Mouse (Mus musculus): ENCODE results near the gene Abca14. TPM values are rescaled to one million over a fixed set of nuclear protein-coding genes. Genes with fewer than 3 reads are reported as not detected.
A peak's percentile ranks its signal among the peaks of the same experiment; 100 is the strongest.
"Not testable (repeated sequence)": the region's sequence is repeated elsewhere in the genome, so short reads cannot be mapped to it uniquely, and the experiment has no call there.

Abca14 gene
- polyA plus RNA-seq, 1 experiment from 2014 or later, result not detected

DNA sequence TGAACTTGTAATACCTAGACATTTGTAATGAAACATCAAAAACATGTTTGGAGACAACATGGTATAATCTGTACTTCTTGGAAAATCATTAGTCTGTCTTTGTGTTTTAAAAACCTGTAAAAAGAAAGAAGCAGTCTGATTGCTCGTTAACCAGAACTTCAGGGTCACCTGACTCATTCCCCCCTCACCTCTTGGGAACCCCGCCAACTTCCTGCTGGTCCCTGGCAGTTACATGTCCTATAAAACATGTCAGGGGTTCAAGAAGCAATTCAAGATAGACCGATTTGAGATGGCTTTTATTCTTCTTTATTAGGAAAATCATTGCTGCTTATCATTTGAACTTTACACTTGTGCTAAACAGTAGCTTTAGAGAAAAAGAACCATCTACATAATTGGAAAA is 81.5 kb downstream of the Abca14 start:
- no peak overlapping the region for H3K27ac ChIP-seq (ENCODE audit: low read length)
- no peak overlapping the region for H3K9ac ChIP-seq (ENCODE audit: low read length)
- no peaks in the 10 kb centered on the region for H3K4me1 ChIP-seq (ENCODE audit: control insufficient read depth, insufficient read depth, low read length)
- H3K9me3 ChIP-seq (replicated peaks; ENCODE audit: control insufficient read depth, low read length), result no peaks in the 10 kb centered on the region
- H3K4me3 ChIP-seq (replicated peaks; ENCODE audit: low read length), result no peak overlapping the region
- H3K4me2 ChIP-seq (ENCODE audit: low read depth, low read length), result no peak overlapping the region
- WGBS, result 68% methylated on average over 3 of the region's 3 CpGs
- no peak for ATAC-seq (ENCODE audit: insufficient read depth, low FRiP score)
- H3K36me3 ChIP-seq (ENCODE audit: control insufficient read depth, insufficient read depth, low read length), result no peaks in the 10 kb centered on the region
- H3K27me3 ChIP-seq (ENCODE audit: control insufficient read depth, insufficient read depth, low read length), result no peaks in the 10 kb centered on the region

DNA sequence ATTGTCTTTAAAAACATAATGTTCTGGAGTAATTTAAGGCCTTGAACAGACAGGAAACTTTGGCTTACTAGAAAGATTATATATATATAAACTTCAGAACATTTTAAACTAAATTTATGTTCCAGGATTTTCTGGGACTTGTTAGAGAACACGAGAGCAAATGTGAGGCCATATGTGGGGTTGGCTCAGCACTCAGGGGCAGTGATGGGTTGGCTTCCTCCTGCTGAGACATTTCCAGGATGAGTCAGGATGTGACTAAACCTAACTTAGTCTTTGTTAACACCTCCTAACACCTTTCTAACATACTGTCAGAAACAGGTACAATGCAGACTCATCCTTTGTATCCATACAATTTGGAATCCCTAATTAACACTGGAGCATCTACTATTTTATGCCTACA is 112.3 kb downstream of the Abca14 start:
- Histone ChIP-seq H3K27me3 (ENCODE audit: control insufficient read depth, insufficient read depth, low read length) (no peaks in the 10 kb centered on the region), H3K27ac (ENCODE audit: low read length) (no peak overlapping the region), H3K4me3 (replicated peaks; ENCODE audit: low read length) (no peak overlapping the region), H3K4me1 (ENCODE audit: control insufficient read depth, insufficient read depth, low read length) (no peaks in the 10 kb centered on the region), H3K9ac (ENCODE audit: low read length) (no peak overlapping the region), H3K36me3 (ENCODE audit: control insufficient read depth, insufficient read depth, low read length) (no peaks in the 10 kb centered on the region), H3K9me3 (replicated peaks; ENCODE audit: control insufficient read depth, low read length) (no peaks in the 10 kb centered on the region), H3K4me2 (ENCODE audit: low read depth, low read length) (no peak overlapping the region)
- 43% methylated on average over 1 of the region's 1 CpGs for WGBS
- no peak for ATAC-seq (ENCODE audit: insufficient read depth, low FRiP score)

DNA sequence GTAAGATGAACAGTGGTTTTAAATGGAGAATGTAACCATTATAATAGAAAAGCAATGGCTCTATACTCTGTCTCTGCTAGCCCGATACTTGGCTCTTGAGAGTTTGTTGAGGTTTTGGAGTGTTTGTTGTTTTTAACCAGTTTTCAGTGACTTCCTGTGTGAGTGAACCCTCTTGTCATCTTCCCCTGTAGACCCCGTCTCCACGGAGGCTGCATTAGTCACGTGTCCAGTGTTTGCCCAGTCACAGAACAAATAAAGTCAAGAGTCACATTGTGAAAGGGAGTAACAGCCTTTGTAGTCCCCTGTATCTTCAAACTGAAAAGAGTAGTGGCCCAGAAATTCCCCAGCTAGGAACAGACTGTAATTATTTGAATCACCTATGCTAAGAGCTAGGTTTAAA is 119.2 kb downstream of the Abca14 start:
- 35% methylated on average over 4 of the region's 4 CpGs for WGBS
- Histone ChIP-seq H3K27me3 (ENCODE audit: control insufficient read depth, insufficient read depth, low read length) (no peaks in the 10 kb centered on the region), H3K36me3 (ENCODE audit: control insufficient read depth, insufficient read depth, low read length) (no peaks in the 10 kb centered on the region), H3K9ac (ENCODE audit: low read length) (no peak overlapping the region), H3K27ac (ENCODE audit: low read length) (no peak overlapping the region), H3K4me1 (ENCODE audit: control insufficient read depth, insufficient read depth, low read length) (no peaks in the 10 kb centered on the region), H3K4me3 (replicated peaks; ENCODE audit: low read length) (no peak overlapping the region), H3K9me3 (replicated peaks; ENCODE audit: control insufficient read depth, low read length) (no peaks in the 10 kb centered on the region), H3K4me2 (ENCODE audit: low read depth, low read length) (no peak overlapping the region)
- no peak for ATAC-seq (ENCODE audit: insufficient read depth, low FRiP score)

DNA sequence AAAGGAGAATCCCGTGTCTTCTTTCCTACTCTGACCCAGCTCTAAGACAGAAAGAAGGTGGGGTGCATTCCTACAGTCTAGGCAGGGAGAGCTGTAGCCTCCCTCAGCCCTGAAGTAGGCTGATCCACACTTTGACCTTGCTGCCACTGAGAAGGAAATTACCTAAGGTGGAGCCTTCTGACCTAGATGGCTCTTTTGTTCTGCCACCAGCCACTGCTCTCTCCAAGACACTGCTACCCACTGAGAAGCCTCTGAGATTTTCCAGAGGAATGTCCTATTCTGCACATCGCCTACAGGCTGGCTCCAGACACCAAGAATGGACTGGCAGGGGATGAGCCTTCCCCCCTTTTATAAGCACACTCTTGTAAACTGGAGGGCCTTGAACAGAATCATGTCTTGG is 122.2 kb downstream of the Abca14 start:
- H3K36me3 ChIP-seq (ENCODE audit: control insufficient read depth, insufficient read depth, low read length); H3K4me1 ChIP-seq (ENCODE audit: control insufficient read depth, insufficient read depth, low read length); H3K27ac ChIP-seq (ENCODE audit: low read length); H3K4me3 ChIP-seq (replicated peaks; ENCODE audit: low read length); H3K9me3 ChIP-seq (replicated peaks; ENCODE audit: control insufficient read depth, low read length); H3K9ac ChIP-seq (ENCODE audit: low read length); H3K27me3 ChIP-seq (ENCODE audit: control insufficient read depth, insufficient read depth, low read length); H3K4me2 ChIP-seq (ENCODE audit: low read depth, low read length); ATAC-seq (ENCODE audit: insufficient read depth, low FRiP score): not testable (repeated sequence)
- WGBS, result 69% methylated on average over 2 of the region's 2 CpGs

DNA sequence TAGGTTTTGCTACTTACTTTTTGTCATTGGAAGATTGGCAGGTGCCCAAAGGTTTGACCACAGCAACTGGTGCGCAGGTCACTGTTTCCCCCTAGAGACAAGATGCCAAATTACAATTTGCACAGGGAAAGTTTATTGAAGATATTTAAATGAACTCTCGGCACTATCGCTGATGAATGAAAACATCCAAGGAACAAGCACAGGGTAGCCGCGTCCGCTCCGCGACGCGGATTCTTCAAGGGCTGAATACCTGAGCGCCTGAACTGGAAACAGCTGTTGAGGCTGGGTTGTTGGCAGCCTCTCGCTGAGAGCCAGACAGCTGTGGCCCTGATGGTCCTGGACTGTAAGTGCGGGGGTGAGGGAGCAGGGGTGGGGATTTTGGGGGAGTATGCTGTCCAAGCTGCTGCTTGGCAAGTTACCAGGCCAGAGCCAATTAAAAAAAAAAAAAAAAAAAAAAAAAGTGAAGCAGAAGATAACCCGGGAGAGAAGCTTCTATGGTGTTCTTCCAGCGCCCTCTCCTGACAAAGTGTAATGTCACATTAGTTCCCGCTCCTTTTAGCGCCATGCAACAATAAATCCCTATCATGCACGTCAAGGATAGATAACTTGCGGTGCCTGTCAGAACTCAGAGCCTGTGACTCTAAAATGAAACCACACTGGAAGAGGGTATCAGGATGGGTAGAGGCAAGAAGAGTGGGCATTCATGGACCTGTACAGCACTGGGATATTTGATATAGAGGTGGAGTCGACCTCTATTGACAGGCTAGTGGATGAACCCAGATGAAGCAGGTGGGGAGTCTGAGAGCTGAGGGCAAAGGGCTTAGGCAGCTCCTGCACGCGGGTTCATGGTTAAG is 123.7 kb downstream of the Abca14 start:
- ATAC-seq (ENCODE audit: insufficient read depth, low FRiP score), result no peak
- Histone ChIP-seq H3K9ac (ENCODE audit: low read length) (no peak overlapping the region), H3K4me1 (ENCODE audit: control insufficient read depth, insufficient read depth, low read length) (no peaks in the 10 kb centered on the region), H3K27me3 (ENCODE audit: control insufficient read depth, insufficient read depth, low read length) (no peaks in the 10 kb centered on the region), H3K4me2 (ENCODE audit: low read depth, low read length) (peak overlapping the region; percentile 44), H3K36me3 (ENCODE audit: control insufficient read depth, insufficient read depth, low read length) (no peaks in the 10 kb centered on the region), H3K27ac (ENCODE audit: low read length) (no peak overlapping the region), H3K9me3 (replicated peaks; ENCODE audit: control insufficient read depth, low read length) (no peaks in the 10 kb centered on the region), H3K4me3 (replicated peaks; ENCODE audit: low read length) (no peak overlapping the region; the same call in 1 of the 2 replicates)
- WGBS, result 12% methylated on average over 22 of the region's 22 CpGs

DNA sequence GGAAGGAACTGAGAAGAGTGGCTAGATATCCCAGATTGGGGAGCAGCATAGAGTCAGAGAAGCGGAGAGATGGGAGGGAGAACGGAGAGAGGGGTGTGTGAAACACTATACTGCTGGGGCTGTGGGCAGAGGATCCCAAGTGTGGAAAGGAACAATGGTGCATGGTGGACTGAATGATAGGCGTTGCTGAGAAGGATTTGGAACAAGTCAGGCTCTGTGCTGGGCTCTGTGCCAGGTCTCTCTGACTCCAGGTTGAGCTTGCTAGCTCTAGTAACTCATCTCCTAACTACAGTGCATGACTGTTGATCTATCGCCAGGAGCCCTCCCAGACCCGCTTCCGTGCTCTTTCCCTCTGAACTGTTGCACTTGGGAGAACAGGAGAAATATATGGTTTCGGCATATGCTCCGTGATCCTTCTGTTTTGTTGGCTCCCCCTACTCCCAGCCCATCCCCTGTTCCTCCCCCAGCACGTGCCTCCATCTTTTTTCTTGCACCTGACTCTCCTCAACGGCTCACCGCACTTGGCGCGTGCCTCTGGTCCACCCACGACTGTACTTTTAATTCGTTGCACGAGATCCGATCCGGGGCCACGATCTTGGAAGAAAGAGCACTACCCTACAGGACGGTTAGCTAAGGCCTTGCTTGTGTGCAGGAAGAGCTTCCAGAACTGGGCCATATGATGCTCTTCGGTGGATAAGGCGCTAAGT is 124.5 kb downstream of the Abca14 start, which contains the start of gene Abca15:
TSS of gene Abca15 (plus strand) at position 584 of the 707 bp plus-strand sequence.
- H3K27me3 ChIP-seq (ENCODE audit: control insufficient read depth, insufficient read depth, low read length), result no peaks in the 10 kb centered on the region
- ATAC-seq (ENCODE audit: insufficient read depth, low FRiP score), result no peak
- no peak within 1 kb of the TSS for H3K27ac ChIP-seq (ENCODE audit: low read length)
- peak within 1 kb of the TSS; percentile 44 for H3K4me2 ChIP-seq (ENCODE audit: low read depth, low read length)
- H3K4me1 ChIP-seq (ENCODE audit: control insufficient read depth, insufficient read depth, low read length), result no peaks in the 10 kb centered on the region
- no peaks in the 10 kb centered on the region for H3K9me3 ChIP-seq (replicated peaks; ENCODE audit: control insufficient read depth, low read length)
- H3K4me3 ChIP-seq (replicated peaks; ENCODE audit: low read length), result no peak within 1 kb of the TSS
- WGBS, result 70% methylated on average over 22 of the region's 22 CpGs
- H3K9ac ChIP-seq (ENCODE audit: low read length), result no peak within 1 kb of the TSS
- no peaks in the 10 kb centered on the region for H3K36me3 ChIP-seq (ENCODE audit: control insufficient read depth, insufficient read depth, low read length)

DNA sequence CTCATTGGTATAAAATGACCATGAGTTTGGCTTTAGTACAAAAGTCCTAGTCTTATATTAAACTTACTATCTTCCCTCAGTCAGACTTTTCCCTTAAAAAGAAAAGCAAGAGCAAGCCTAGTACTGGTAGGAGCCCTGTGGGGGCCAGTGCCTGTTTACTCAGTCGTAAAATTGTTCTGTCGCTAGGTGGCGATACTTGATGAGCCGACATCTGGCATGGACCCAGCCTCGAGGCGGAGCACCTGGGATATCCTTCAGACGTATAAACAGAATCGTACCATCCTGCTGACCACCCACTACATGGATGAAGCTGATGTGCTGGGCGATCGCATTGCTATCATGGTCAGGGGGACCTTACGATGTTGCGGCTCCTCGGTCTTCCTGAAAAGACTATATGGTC is 157.4 kb downstream of the Abca14 start:
- no peak for ATAC-seq (ENCODE audit: insufficient read depth, low FRiP score)
- H3K9ac ChIP-seq (ENCODE audit: low read length), result no peak overlapping the region
- no peak overlapping the region for H3K4me2 ChIP-seq (ENCODE audit: low read depth, low read length)
- H3K4me1 ChIP-seq (ENCODE audit: control insufficient read depth, insufficient read depth, low read length), result no peaks in the 10 kb centered on the region
- WGBS, result 38% methylated on average over 13 of the region's 13 CpGs
- H3K9me3 ChIP-seq (replicated peaks; ENCODE audit: control insufficient read depth, low read length), result no peaks in the 10 kb centered on the region
- no peaks in the 10 kb centered on the region for H3K27me3 ChIP-seq (ENCODE audit: control insufficient read depth, insufficient read depth, low read length)
- H3K36me3 ChIP-seq (ENCODE audit: control insufficient read depth, insufficient read depth, low read length), result no peaks in the 10 kb centered on the region
- no peak overlapping the region for H3K27ac ChIP-seq (ENCODE audit: low read length)
- no peak overlapping the region for H3K4me3 ChIP-seq (replicated peaks; ENCODE audit: low read length)

Other genes with a start within 250 kb of the Abca14 start
- not detected in 2 replicates for gene Dnah3, start 108.7 kb upstream of the Abca14 start, polyA plus RNA-seq (2015; fragmentation: Nextera tagmentation; extraction: Ambion mirVana)
- gene Tmem159, start 101.6 kb upstream of the Abca14 start, polyA plus RNA-seq (2015; fragmentation: Nextera tagmentation; extraction: Ambion mirVana), result 35.6 and 38.1 TPM in 2 replicates
- 0.19 and 0.27 TPM in 2 replicates for gene Zp2, start 58.7 kb upstream of the Abca14 start, polyA plus RNA-seq (2015; fragmentation: Nextera tagmentation; extraction: Ambion mirVana)
- 1.4 and 2.0 TPM in 2 replicates for gene Anks4b, start 30.1 kb upstream of the Abca14 start, polyA plus RNA-seq (2015; fragmentation: Nextera tagmentation; extraction: Ambion mirVana)
- gene Crym, start 1.9 kb upstream of the Abca14 start, polyA plus RNA-seq (2015; fragmentation: Nextera tagmentation; extraction: Ambion mirVana), result 7.8 and 10.6 TPM in 2 replicates
- not detected in 2 replicates for gene Abca15, start 124.7 kb downstream of the Abca14 start, polyA plus RNA-seq (2015; fragmentation: Nextera tagmentation; extraction: Ambion mirVana)
- gene Abca16, start 205.7 kb downstream of the Abca14 start, polyA plus RNA-seq (2015; fragmentation: Nextera tagmentation; extraction: Ambion mirVana), result not detected in 2 replicates